Mouse (Mus musculus): ENCODE data around the gene Mical2. TPM values are rescaled to one million over a fixed set of nuclear protein-coding genes. Genes with fewer than 3 reads are reported as not detected.

Mical2 gene
- total RNA-seq, 2 experiments from 2014 or later, result 80.8 to 101 TPM

GRCm38 (mm10) chr7:112426811-112427210, 201.2 kb downstream of the Mical2 start:
- DNase-seq, result no peak
- intact Hi-C loops (cut with DNase I), result loop anchor here (5.0 kb wide), 1 partner anchor 40 kb away; no protein-coding TSS in a partner anchor

- intact Hi-C loops (cut with DNase I), result loop anchor here (5.0 kb wide), 1 partner anchor 40 kb away; no protein-coding TSS in a partner anchor
- DNase-seq, result peak; percentile 80 to 87
These were observed 201.9 kb downstream of the Mical2 start, which contains the start of gene Parva for GRCm38 (mm10) chr7:112427357-112428157. TSS of gene Parva (plus strand) at chr7:112427505.

- DNase-seq, result peak; percentile 86 to 90
- intact Hi-C loops (cut with DNase I), result loop anchor here (5.0 kb wide), 1 partner anchor 39 kb away; no protein-coding TSS in a partner anchor
These were observed 202.5 kb downstream of the Mical2 start for GRCm38 (mm10) chr7:112428158-112428535.

DNA sequence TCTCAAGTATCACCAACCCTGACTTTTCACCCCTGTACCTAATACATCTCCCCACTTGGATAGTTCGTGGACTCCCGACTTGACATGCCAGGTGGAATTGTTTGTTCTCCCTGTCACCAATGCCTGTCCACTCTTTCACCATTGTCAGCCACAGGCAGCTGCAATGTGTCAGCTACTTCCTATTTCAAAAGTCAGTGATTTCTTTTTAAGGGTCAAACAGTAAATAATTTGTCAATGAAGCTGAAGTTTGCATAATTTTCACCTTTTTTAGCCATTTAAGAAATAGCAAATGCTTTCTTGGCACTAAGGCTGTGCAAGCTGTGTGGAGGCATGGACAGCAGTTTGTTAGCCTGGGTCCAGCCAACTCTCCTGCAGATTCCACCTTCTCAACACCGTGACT, 214.2 kb downstream of the Mical2 start:
- intact Hi-C loops (cut with DNase I), result no loop called here
- DNase-seq, result no peak

DNA sequence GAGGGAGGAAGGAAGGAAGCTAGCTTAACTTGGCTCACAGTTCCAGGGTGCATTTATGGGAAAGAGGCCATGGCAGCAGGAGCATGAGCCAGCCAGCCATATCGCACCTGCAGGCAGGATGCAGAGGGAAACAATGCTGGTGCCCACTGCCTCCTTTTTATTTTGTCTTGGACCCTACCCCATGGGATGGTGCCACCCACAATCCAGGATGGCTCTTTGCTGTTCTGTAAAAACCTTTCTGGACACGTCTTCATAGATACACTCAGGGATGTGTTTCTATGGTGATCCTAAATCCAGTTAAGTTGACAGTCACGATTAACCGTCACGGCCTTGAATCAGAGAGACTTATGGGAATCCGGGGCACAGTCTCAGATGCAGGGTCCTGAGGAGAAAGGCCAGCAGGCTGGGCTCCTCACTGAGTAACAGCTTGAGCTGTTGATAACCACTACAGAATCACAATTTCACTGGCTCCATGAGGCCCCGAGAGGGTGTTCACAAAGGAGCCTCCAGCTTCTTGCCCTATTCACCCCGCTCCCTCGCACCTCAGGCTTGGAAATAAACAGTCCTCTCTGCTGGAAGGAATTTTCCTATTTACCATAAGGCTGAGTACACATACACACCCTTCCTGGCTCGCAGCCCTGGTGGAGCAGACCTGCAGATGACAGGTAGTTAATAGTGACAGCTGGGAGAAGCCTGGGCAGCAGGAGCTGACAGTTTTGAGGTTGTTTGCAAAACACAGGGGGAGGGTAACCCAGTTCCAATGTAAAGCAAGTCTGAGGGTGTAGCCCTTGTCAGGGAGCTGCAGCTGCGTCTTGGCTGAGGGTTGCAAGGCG, 218.7 kb downstream of the Mical2 start:
- intact Hi-C loops (cut with DNase I), result no loop called here
- no peak for DNase-seq

DNA sequence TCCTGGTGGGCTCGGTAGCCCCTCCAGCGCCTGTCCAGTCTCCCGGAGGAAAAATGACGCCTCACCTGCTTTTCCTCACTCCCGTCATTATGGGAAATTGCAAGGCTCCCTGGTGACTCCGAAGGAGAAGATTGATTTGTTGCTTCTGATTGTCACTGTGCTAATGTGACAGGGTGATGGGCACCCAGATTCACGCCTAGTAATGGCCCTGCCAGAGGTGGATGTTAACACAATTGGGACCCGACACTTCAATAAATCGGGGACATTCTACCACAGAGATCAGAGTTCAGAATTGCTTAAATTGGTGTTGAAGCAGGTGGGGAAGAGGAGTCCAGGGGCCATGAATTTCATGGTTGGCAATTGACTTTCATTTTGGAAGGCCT, 219.3 kb downstream of the Mical2 start:
- intact Hi-C loops (cut with DNase I), result no loop called here
- no peak for DNase-seq

DNA sequence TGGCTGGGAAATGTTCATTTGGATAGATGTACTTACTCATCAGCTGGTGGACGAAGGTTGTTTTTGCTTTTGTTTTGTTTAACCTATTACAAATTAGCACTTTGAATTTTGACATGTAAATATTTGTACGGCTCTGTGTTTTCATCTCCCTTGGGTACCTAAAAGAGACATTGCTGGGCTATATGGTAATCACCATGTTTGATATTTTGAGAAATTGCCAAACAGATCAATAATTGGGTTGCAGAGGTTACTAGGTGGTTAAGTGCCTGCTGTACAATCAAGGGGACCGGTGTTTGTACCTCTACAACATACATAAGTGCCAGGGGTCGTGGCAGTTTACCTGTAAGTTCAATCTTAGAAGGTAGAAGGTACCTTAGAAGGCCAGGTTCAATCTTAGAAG, 220.8 kb downstream of the Mical2 start:
- DNase-seq, result no peak
- intact Hi-C loops (cut with DNase I), result loop anchor here (2.0 kb wide), 1 partner anchor 20 kb away; no protein-coding TSS in a partner anchor

GRCm38 (mm10) chr7:112449954-112450700, 224.5 kb downstream of the Mical2 start:
- no peak for DNase-seq
- intact Hi-C loops (cut with DNase I), result no loop called here

- intact Hi-C loops (cut with DNase I), result no loop called here
- no peak for DNase-seq
These were observed 226.8 kb downstream of the Mical2 start for GRCm38 (mm10) chr7:112452471-112452870.

DNA sequence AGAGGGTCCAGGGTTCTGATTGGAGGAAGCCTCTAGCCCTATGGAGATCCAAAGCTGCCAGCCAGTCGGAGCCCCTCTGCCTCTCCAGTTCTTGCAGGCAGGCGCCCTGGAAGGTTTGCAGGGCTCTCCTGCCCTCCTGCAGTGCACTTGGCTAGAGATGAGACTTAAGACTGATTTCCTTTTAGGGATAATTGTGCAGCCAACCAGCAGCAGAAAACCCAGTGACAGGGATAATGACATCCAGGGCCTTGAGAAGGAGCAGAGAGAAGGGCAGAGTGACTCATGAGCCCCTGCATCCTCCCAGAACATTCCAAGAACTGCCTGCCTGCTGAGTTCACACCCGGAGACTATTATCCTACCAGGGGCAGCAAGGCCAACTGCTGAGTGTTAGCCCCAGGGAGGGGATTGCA, 228.2 kb downstream of the Mical2 start:
- intact Hi-C loops (cut with DNase I), result no loop called here
- DNase-seq, result no peak

GRCm38 (mm10) chr7:112454380-112454779, 228.7 kb downstream of the Mical2 start:
- intact Hi-C loops (cut with DNase I), result no loop called here

DNA sequence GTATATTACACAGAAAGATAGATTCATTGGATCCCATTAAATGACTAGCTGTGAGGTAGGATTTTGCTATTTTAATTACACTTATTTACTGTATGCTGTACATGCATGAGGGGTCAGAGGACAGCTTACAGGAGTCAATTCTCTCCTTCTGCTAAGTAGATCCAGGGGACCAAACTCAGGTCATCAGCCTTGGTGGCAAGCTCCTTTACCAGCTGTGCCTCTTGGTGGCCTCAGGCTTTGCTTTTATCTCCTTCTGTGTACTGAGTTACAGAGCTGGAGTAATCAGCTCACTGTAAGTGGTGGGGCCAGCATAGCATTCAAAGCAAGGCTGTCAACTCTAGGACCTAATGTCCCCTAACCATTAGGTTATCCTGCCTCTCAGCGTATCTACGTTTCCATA, 229.3 kb downstream of the Mical2 start:
- intact Hi-C loops (cut with DNase I), result no loop called here
- DNase-seq, result no peak

More at GRCm38 (mm10) chr7:112454380-112454779, 228.7 kb downstream of the Mical2 start:
- no peak for DNase-seq

- intact Hi-C loops (cut with DNase I), result no loop called here
- no peak for DNase-seq
These were observed 230.0 kb downstream of the Mical2 start for GRCm38 (mm10) chr7:112455566-112456110.

DNA sequence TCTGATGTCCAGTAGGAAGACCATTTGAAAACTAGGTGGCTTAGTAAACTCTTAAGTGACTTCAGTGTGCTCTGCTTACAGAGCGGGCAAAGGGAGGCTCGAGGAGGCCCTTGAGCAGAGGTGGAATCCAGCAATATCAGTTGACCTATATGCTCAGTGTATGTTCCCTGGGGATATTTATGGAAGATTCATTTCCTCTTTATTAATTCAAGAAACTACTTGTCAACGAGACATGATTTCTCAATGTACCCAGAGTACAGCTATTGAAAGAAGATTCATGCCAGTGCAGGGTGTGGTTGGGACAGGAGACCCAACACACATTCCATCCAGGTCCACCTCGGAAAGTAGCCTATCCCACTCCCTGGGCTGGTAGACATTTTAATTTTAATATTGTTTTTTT, 231.7 kb downstream of the Mical2 start:
- no peak for DNase-seq
- intact Hi-C loops (cut with DNase I), result no loop called here

DNA sequence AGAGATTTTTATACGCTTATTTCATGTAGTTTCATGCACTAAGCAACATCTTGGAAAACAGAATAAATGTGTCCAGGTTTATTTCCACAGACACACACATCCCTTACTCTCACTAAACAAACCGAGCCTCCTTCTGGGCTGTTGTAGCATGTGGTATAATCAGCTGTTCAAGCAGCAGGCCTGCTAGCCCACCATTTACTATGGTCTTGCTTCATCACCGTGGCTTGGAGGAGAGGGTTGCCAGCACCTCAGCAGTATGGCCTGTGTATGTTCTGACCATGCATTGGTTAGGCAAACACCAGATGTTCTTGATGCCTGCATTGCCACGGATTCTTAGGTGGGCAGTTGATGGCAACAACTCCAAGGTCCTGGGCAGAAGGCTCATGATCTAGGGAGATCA, 232.3 kb downstream of the Mical2 start:
- intact Hi-C loops (cut with DNase I), result no loop called here
- no peak for DNase-seq

- intact Hi-C loops (cut with DNase I), result no loop called here
- peak in 1 of 2 experiments; percentile 41 for DNase-seq
These were observed 232.8 kb downstream of the Mical2 start for GRCm38 (mm10) chr7:112458440-112458839.

Measured in heart, postnatal 36 days (tissue).